Mouse (Mus musculus): ENCODE results near the gene Wnk1.

Wnk1 gene

GRCm38 (mm10) chr6:120045406-120045805, 6.9 kb upstream of the Wnk1 start:
- in situ Hi-C loops (cut with MboI; ENCODE audit: unreplicated experiment in 2 of 2), result no loop called here

- in situ Hi-C loops (cut with MboI; ENCODE audit: unreplicated experiment in 2 of 2), result loop anchor here (5.0 kb wide), 5 partner anchors 40 to 145 kb away; no protein-coding TSS in a partner anchor
These were observed 4.3 kb upstream of the Wnk1 start for GRCm38 (mm10) chr6:120042632-120043220.

- in situ Hi-C loops (cut with MboI; ENCODE audit: unreplicated experiment in 2 of 2), result loop anchor here (5.0 kb wide), 5 partner anchors 42 to 147 kb away; no protein-coding TSS in a partner anchor
These were observed 2.0 kb upstream of the Wnk1 start for GRCm38 (mm10) chr6:120040557-120040857.

- in situ Hi-C loops (cut with MboI; ENCODE audit: unreplicated experiment in 2 of 2), result loop anchor here (5.0 to 10.0 kb wide), 7 partner anchors 42 to 555 kb away; no protein-coding TSS in a partner anchor
These were observed 1.4 kb upstream of the Wnk1 start for GRCm38 (mm10) chr6:120039668-120040556.

DNA sequence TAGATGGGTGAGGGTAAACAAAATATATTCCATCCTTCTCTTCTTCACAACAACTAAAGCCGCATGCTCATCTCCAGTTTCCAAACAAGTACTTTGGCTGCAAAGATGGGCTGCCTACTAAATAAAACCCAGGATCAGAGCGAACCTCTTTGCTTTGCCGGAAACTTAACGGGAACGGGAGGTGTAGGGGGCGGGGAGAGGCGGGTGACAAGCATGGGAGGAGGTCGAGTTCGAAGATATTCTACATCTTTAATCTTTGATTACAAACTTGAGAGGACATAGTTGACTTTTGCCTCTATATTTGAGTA, 738 bp upstream of the Wnk1 start:
- in situ Hi-C loops (cut with MboI; ENCODE audit: unreplicated experiment in 2 of 2), result loop anchor here (5.0 to 10.0 kb wide), 3 partner anchors 113 to 554 kb away; no protein-coding TSS in a partner anchor

GRCm38 (mm10) chr6:120037636-120038365, 671 bp downstream of the Wnk1 start:
- in situ Hi-C loops (cut with MboI; ENCODE audit: unreplicated experiment in 2 of 2), result loop anchor here (5.0 to 10.0 kb wide), 3 partner anchors 114 to 553 kb away; no protein-coding TSS in a partner anchor

DNA sequence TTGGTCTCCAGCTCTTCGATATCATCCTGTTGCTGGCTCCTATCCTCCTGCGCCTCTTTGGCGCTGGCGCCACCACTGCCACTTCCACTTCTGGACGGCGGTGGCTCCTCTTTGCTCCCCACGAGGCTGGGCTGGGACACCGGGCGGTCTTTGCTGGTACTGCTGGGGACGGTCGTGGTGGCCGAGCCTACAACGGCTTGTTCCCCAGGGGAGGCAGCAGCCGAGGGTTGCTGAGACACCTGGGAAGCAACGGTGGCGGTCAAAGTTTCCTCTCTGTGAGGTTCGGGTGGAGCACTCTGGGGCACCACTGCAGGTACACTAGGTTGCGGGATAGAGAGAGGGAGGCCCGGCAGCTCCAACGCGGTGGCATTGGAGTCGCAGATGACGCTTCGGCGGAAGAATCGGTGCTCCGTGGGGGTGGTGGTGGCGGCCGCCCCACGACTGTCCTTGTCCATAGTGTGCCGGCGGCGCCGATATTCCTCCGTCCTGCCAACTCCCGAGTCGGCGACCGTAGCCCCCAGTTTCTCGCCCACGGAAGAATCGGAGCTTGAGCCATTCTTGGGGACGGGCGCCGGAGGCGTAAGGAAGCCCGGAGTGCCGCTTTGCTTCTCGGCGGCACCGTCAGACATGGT, 1.4 kb downstream of the Wnk1 start:
- in situ Hi-C loops (cut with MboI; ENCODE audit: unreplicated experiment in 2 of 2), result loop anchor here (5.0 to 10.0 kb wide), 3 partner anchors 115 to 552 kb away; no protein-coding TSS in a partner anchor

DNA sequence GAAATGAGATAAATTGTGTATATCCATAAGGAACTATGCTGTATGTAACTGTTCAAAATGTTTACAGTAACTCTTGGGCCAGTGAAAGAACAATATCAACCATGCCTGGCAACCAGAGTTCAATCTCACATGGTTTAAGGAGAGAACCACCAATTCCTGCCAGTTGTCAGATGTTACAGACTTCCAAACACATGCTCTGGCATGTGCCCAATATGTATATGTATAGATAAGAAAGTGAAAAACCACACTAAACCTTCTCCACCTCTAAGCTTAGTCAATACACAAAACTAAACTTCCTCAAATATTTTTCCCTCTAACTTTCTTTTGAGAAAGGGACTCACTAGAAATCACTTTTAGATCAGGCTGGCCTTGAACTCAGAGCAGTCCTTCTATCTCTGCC, 13.9 kb downstream of the Wnk1 start:
- in situ Hi-C loops (cut with MboI; ENCODE audit: unreplicated experiment in 2 of 2), result no loop called here

GRCm38 (mm10) chr6:120023746-120024145, 14.7 kb downstream of the Wnk1 start:
- in situ Hi-C loops (cut with MboI; ENCODE audit: unreplicated experiment in 2 of 2), result no loop called here

DNA sequence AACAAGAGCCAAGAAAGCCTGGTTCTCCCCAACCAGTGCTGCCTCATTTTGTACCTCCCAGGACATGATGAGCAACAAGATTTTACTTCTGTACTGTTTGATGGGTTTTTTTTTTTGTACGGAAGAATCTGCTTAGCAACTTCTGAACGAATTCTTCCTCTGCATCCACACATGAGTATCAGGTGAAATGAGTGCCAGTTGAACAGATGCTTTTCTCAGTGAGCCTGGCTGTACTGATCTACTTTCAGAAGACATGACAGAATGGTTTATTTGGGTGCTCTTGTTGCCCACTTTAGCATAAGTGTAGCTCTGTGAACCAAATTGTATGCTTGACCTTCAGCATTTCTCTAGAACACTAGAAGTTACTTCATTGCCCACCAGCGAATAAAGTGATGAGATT, 16.4 kb downstream of the Wnk1 start:
- in situ Hi-C loops (cut with MboI; ENCODE audit: unreplicated experiment in 2 of 2), result no loop called here

DNA sequence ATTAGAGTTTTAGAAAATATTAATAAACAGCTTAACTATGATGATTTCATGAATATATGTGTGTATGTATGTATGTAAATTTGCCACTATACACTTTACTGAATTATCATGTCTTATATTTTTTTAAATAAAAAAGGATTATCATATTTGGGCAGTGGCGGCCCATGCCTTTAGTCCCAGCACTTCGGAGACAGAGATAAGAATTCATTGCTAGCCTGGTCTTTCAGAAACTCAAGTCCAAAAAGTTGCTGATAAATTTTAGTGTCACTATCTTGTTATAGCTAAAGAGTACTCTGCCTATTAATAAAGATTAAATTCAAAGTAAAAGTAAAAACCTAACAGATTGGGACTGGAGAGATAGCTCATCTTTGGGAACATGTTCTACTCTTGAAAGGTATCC, 18.8 kb downstream of the Wnk1 start:
- in situ Hi-C loops (cut with MboI; ENCODE audit: unreplicated experiment in 2 of 2), result no loop called here

- in situ Hi-C loops (cut with MboI; ENCODE audit: unreplicated experiment in 2 of 2), result no loop called here
These were observed 25.3 kb downstream of the Wnk1 start for GRCm38 (mm10) chr6:120013125-120013524.

- in situ Hi-C loops (cut with MboI; ENCODE audit: unreplicated experiment in 2 of 2), result no loop called here
These were observed 27.0 kb downstream of the Wnk1 start for GRCm38 (mm10) chr6:120011440-120011839.

DNA sequence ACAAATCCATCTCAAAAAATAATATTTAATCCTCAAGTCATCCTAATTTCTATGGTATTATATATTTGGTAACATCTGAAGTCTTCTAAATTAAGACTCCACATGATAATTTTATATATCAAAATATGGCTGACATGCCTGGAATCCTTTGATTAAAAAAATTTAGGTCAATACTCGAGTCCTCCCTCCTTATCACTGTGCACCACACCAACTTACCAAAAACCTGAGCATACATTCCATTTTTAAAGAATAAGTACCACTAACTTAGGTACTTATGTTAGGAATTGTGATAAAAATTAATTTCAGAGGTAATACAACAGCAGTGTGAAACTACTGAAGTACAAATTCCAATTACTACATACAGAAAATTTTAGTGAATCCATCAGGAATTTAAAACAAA, 27.5 kb downstream of the Wnk1 start:
- in situ Hi-C loops (cut with MboI; ENCODE audit: unreplicated experiment in 2 of 2), result no loop called here

- in situ Hi-C loops (cut with MboI; ENCODE audit: unreplicated experiment in 2 of 2), result no loop called here
These were observed 27.9 kb downstream of the Wnk1 start for GRCm38 (mm10) chr6:120010535-120010934.

GRCm38 (mm10) chr6:120001718-120002117, 36.8 kb downstream of the Wnk1 start:
- in situ Hi-C loops (cut with MboI; ENCODE audit: unreplicated experiment in 2 of 2), result loop anchor here (5.0 kb wide), 1 partner anchor 191 kb away; no protein-coding TSS in a partner anchor

DNA sequence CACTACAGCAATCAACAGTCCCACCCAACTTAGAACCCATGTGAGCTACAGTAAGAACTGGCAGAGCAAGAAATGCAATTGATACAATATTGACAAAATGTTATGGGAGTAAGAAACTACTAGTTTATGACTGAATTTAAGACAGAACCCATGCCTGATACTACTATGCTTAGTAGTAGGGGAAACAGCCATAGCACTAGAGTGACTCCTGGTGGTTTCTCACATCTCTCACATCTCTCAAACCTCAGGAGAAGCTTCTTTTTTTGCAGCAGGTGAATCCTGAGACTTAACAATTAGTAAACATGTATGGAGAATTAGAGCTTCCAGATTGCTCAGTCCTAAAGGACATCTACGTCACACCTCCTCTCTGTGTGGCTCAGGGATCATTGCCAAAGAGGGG, 42.0 kb downstream of the Wnk1 start:
- in situ Hi-C loops (cut with MboI; ENCODE audit: unreplicated experiment in 2 of 2), result loop anchor here (5.0 to 25.0 kb wide), 6 partner anchors 202 to 784 kb away; partner anchors contain the start of gene Fbxl14 (in 1 of the 2)

DNA sequence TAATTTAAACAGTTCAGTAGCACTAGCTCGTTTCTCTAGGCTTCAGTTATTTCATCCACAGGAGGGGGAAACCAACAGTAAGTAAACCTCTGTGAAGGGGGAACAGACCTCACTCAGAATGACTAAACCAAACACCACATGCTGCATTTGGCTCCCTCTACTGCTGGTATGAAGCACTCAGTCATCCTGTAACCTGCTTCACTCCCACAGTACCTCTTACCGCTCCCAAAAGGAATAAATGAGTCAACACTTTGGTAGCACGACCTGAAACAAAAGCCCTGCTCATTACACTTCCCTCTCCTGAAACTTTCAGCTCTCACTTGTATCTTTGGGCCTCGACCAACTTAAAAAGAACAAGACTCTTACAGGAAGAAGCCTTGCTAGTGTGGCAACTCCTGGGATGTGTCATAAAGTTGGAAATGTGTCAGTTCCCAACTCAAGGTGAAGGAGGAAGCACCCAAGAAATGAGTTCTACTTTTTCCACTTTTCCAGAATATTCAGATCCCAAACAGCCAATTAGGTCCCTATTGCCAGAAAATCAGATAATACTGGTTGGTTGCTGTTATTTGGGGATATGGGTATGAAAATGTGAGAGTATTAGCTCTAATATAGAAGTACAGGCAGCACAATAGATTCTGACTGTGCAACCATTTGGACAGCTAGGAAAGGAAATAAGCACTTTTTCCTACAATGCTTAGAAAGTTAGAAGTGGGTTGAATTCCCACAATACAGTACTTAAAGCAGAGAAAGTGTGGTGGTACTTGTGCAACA, 114.1 kb downstream of the Wnk1 start:
- in situ Hi-C loops (cut with MboI; ENCODE audit: unreplicated experiment in 2 of 2), result no loop called here

DNA sequence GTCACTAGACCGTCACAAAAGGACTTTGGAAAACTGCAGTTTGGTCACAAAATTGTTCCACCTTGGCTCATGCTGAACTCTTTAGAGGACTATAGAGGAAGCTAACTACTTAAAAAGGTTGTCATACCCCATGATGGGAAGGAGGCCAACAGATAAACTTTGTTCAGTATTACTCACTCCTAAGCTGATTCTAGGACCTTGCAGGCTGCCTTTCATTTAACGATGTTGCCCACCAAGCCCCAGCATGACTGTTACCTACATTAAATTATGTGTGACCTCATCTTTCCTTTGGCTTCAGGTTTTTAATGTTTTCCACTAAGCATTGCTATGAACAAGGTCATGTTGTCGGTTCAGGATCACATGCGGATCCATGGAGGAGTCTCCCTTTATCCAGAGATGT, 115.9 kb downstream of the Wnk1 start:
- in situ Hi-C loops (cut with MboI; ENCODE audit: unreplicated experiment in 2 of 2), result no loop called here

DNA sequence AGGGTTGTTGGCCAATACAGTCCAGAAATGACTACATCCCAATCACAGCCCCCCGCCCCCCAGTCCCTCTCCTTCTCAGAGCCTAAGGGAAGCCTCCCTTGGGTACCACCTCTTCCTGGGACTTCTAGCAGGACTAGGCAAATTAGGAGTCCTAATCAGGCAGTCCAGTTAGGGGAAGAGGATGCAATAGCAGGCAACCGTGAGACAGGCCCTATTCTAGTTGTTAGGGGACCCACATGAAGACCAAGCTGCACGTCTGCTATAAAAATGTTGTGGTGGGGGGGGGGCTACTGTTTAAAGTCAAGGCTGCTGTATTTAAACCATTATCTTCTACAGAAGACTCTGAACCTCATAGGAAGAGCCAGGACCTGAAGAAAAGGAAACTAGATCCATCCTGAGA, 116.3 kb downstream of the Wnk1 start:
- in situ Hi-C loops (cut with MboI; ENCODE audit: unreplicated experiment in 2 of 2), result no loop called here

Data from v-Abl transformed pro-B cells (cell line).